Mouse (Mus musculus): ENCODE data around the gene Cab39.

DNA sequence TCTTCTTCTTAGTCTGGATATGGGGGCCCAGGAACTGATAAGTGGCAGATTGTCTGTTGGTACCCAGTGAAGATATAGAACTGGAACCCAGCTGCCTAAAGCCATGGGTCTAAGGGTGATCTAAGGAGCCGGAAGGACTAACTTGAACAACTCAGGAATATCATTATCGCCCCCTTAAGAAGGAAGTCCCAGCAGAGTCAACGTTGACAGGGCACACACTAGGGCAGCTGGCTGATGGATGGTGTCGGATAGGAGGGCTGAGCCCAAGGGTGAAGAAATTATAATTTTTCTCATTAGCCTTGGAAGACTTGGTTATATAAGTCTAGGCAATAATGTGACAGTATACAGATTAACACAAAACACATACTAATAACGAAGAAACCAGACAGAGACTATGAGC, 102.9 kb downstream of the Cab39 start:
- TF ChIP-seq CTCF (IDR thresholded peaks at IDR 0.05; ENCODE audit: borderline replicate concordance, insufficient read depth, low read length) (no peak), POLR2A (IDR thresholded peaks at IDR 0.05; ENCODE audit: low read depth, low read length) (no peak)
